Mouse (Mus musculus): Measurements from ENCODE around the gene Ghrhr.

- TF ChIP-seq MAFK (IDR thresholded peaks at IDR 0.05; ENCODE audit: borderline replicate concordance, low read depth, low read length): no peak
- no peak for TF ChIP-seq TCF12 (IDR thresholded peaks at IDR 0.05; ENCODE audit: low read depth, low read length)
- no peak for TF ChIP-seq POLR2A (IDR thresholded peaks at IDR 0.05; ENCODE audit: control insufficient read depth in 1 of 2, insufficient read depth in 1 of 2, low read depth in 1 of 2, low read length in 2 of 2, poor library complexity in 1 of 2)
- no peak for TF ChIP-seq CTCF (IDR thresholded peaks at IDR 0.05 in 2 of 3, conservative IDR thresholded peaks at IDR 0.05 in 1 of 3; ENCODE audit: control insufficient read depth in 1 of 3, insufficient read depth in 1 of 3, low read depth in 2 of 3, low read length in 3 of 3, poor library complexity in 1 of 3, severe bottlenecking in 1 of 3)
- TF ChIP-seq MAZ (IDR thresholded peaks at IDR 0.05; ENCODE audit: low read depth, low read length): no peak
- TF ChIP-seq TBP (IDR thresholded peaks at IDR 0.05; ENCODE audit: low read depth, low read length): no peak
- TF ChIP-seq MYC (IDR thresholded peaks at IDR 0.05; ENCODE audit: low read depth, low read length): no peak
- TF ChIP-seq ETS1 (IDR thresholded peaks at IDR 0.05; ENCODE audit: low read depth, low read length): no peak
- TF ChIP-seq E2F4 (IDR thresholded peaks at IDR 0.05; ENCODE audit: borderline replicate concordance, low read depth, low read length): no peak
- no peak for TF ChIP-seq MYB (IDR thresholded peaks at IDR 0.05; ENCODE audit: low read depth, low read length)
- no peak for TF ChIP-seq POLR2AphosphoS5 (IDR thresholded peaks at IDR 0.05; ENCODE audit: borderline replicate concordance, low read depth, low read length)
- no peak for TF ChIP-seq CHD2 (IDR thresholded peaks at IDR 0.05; ENCODE audit: low read length)
These were observed 1.4 kb downstream of the Ghrhr start for GRCm38 (mm10) chr6:55377461-55377860.
